Mouse (Mus musculus) right cerebral cortex, postnatal 4 days (tissue): ENCODE data around the gene Supt6.
"Not testable (repeated sequence)": the region's sequence is repeated elsewhere in the genome, so short reads cannot be mapped to it uniquely, and the experiment has no call there.

Experiments
- DNase-seq: peaks from one replicate; pipeline ENCODE4 v3.0.0-alpha.2; 2022

Supt6 gene

DNA sequence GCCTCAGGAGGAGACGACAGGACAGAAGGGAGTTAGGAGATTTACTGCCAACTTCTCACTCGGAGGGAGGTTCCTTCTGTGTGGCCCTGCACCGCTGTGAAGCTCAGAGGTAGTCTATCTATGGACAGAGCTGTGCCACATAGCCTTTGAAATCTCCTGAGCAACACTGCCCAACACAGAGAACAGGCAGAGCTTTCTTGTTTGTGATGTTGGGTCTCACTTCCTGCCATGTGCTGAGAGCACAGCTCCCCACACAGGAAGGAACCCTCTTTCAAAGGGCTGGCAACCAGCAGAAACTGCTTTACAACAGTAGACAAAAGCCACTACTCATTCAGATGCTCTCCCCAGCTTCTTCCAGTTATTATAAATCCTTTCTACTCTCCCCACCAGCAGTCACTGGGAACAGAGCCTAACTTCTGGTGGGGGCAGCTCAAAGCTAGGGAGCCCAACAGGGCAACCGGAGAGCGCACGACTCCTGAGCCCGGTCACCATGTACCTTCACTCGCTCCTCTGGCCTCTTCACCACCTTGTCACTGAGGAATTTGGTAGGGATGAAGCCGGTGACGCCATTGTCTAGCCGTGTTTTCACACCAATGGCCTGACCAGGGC lies 30.0 kb downstream of the Supt6 start:
- no peak for DNase-seq

DNA sequence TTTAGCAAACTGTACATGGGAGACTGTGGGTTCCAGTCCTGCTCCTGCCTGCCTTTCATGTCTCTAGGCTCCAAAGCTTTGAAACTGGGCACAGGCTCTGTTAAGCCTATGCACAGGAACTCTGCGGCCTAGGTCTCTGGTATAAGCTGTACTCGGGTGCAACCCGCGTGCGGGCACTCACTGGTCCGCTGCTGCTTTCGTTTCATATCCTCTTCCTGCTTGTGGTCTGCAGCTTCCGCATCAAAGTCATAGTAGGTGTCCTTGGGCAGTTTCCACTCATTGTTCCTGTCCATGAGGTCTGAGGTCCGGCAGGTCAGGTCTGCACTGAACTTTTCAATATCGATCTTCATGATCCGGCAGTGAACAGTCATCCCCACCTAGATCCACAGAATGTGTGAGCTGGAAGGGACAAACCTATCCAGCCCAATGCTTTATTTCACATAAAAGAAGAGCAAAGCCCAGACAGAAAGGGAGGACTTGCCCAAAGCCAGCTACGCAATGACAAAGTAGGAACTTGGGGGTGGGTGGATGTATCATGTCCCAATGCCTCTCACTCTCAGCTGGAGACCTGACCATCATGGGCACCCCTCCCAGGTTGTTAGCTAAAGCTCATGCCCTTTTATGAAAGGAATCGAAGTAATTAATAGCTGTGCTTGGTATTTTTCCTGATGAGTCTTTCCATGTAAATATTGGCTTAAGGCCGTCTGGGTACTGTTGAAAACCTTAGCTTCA lies 32.5 kb downstream of the Supt6 start:
- DNase-seq = no peak

DNA sequence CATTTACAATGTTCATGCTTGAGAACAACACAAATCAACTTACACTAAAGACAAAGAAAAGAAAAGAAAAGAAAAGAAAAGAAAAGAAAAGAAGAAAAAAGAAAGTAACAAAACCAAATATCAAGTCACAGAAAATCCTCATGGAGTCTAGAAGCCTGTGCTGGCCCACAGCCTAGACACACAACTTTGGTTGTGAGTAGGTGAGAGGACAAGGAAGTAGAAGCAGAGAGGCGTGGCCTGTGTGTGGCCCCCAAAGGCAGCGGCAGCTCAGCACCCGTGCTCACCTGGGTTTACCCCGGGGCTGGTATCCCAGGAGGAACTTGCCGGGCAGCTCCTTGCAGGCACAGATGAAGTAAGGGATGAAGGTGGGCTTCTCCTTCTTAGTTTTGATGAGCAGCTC lies 34.3 kb downstream of the Supt6 start:
- DNase-seq = no peak

DNA sequence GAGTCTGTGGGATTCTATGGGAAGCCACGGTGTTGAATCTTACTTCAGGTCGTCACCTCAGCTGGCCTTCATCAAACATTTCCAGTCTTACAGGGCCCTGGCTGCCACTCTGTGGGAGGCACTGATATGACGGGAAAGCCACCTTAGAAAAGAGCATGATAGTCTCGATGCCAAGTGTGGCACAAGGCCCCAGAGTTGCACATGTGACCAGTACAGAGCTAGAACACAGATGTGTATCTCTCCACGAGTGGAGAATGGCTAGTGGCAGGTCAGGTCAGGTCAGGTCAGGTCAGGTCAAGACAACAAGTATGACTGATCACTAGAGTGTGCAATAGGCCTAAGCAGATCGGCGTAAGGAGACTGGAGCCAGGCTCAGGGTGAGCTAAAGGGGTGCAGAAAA lies 35.2 kb downstream of the Supt6 start:
- no peak for DNase-seq

DNA sequence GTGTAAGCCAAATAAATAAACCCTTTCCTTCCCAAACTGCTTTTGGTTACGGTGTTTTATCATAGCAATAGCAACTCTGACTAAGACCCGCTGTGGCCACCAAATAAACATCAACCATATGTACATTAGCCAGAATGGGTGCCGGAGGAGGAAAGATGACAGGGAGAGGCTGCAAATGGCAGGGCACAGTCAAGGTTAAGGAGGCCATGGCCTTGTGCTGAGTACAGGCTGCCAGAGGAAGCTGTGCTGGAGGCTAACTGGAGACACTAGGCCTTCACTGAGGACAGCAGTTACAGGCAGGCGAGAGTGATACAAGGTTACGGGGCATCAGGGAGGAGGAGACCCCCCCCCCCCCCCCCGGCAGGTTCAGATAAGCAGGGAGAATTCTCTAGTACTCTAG lies 35.9 kb downstream of the Supt6 start:
- DNase-seq = no peak

DNA sequence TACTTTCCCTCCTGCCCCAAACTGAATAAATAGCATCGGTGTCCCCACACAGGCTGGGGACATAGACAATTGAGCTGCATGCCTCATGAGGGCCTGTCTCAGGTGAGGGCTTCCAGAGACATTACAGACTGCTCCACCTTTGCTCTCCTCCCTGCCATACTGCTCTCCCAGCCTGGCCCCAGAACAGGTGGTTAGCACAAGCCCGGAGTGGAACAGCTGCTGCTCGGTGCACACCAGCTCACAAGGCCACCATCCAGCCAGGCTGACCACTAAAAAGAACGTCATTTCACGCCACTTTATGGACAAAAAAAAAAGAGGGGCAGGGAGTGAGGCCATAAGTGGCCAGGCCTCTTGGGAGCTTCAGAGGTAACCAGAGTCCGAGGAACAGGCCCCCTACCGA lies 38.6 kb downstream of the Supt6 start:
- DNase-seq = no peak

DNA sequence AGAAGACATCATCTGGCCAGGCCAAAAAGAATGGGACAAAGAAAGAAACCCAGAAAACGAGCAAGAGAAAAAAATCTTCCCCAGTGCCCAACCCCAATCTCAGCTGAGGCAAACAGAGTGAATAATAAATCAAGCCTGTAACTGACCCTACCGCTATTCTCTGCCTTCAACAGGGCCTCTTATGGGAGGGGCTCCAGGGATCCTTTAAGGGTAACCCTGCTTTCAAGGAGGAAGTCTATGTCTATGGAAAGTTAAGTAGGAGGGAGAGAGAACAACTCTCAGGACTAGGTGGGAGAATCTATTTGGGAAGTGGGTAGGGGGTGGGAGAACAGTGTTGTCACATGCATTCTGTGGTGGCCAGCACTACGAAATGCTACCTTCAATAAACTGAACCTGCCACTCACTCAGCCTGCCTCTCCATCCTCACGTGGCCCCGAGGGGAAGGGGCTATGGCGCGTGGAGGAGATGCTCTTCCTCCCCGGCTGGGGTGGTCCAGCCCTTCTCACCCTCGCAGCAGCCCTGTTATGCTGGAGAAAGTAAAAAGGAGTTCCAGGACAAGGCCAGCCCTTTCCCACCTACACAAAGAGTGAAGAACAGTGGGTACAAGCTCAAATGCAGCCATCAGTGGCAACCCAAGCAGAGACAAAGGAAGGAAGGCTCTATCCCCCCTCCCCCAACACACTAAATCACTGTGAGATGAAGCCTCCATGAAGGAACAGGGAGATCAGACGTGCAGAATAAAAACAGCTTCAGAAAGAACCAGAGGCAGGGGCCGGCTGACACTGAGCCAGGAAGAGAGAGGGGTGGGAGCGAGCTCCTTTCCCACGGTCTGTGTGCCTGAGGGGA lies 40.2 kb downstream of the Supt6 start:
- DNase-seq = no peak

DNA sequence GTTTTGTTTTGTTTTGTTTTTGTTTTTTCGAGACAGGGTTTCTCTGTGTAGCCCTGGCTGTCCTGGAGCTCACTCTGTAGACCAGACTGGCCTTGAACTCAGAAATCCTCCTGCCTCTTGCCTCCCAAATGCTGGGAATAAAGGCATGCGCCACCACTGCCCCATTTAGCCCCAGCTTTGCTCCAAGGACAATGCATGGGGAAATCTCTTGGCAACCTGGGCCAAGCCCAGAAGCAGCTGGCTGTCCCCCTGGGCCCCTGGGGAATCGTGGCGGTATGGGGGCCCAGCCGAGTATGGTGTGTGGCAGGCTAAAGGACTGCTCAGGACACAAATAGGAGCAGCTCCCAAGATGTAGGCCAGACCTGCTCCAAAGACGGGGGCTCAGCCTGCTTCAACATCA lies 41.5 kb downstream of the Supt6 start:
- DNase-seq = no peak

DNA sequence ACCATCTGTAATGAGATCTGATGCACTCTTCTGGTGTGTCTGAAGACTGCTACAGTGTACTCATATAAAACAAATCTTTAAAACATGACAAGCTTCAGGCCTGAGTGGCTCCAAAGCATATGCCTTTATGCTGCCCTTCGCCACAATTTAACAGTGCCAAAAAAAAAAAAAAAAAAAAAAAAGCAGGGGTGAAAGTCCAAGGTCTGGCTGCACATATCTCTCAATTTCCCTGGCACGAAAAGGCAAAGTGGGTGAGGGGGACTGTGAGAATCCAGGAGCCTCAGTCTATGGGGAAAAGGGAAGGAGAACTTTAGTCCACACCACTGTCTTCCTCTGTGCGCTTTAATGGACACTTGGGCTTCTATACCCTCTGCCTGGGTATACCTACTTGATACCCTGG lies 43.4 kb downstream of the Supt6 start:
- no peak for DNase-seq

DNA sequence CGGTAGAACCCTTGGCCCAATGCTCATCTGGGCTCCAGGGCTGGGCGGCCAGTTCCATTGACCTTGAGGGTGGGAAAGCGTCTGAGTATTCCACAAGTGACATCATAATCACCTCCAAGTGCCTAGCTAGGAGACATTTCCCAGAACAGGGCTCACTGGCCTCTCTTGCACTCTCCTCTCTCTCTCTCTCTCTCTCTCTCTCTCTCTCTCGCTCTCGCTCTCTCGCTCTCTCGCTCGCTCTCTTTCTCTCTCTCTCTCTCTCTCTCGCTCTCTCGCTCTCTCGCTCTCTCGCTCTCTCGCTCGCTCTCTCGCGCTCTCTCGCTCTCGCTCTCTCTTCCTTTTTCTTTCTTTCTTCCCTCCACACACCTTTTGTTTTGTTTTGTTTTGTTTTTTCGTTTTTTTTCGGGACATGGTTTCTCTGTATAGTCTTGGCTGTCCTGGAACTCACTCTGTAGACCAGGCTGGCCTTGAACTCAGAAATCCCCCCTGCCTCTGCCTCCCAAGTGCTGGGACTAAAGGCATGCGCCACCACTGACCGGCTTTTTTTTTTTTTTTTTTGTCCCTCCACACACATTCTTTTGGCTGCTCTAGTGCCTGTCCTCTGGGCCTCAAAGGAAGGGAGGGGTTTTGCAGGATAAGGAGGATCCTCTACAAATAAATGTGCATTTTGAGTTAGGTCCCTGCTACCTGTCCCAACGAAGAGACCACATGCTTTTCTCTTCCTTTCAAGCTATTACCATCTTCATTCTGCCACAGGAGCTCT lies 50.5 kb downstream of the Supt6 start:
- no peak for DNase-seq

DNA sequence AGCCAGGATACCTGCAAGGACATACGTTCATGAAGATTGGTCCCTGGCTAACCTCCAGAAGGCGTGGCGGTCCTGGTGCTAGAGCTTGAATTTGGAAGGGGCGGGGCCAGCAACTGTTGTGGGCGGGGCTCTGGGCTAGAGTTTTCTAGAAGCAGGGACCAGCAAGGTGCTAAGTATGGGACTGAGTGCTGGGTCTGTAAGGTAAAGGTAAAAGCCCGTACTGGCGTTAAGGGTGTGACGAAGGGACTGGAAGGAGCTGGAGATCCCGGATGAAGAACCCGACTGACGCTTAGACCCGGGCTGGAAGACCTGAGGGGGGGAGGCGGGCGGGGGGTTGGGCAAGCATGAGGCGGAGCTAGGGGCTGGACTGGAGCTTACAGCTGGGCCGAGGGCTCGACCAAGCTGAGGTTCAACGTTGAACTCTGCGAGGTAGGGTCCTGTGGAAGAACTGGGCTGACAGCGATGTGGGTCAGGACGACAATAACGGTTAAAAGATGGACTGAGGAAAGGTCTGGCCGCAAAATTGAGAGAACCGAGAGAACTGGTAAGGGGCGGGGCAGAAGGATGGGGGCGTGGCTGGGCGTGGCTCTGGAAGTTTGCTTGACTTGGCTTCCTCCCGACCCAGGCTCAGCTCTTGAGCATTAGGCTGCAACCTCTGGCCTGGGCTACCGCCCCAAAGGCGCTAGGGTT lies 51.2 kb downstream of the Supt6 start:
- DNase-seq = peak; percentile 44

DNA sequence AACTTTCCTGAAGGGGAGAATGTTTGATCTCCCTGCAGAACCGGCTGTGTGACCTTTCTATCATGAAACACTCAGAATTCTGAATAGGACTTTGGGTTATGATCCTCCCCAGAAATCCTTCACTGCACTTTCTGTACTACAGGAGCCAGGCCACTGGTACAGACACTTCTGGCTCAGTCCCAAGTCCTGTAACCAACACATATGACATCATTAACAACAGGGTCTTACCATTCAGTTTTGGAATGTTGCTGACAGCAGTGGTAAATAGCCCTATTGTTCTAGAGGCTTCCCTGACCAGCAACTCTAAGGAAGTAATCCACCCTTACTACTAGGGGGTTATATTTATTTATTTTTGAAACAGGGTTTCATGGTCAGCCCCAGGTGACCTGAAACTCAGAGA lies 52.7 kb downstream of the Supt6 start, which contains the start of gene Proca1:
Proca1 (plus strand) TSS at position 280 of the 400 bp plus-strand sequence.
- no peak for DNase-seq

DNA sequence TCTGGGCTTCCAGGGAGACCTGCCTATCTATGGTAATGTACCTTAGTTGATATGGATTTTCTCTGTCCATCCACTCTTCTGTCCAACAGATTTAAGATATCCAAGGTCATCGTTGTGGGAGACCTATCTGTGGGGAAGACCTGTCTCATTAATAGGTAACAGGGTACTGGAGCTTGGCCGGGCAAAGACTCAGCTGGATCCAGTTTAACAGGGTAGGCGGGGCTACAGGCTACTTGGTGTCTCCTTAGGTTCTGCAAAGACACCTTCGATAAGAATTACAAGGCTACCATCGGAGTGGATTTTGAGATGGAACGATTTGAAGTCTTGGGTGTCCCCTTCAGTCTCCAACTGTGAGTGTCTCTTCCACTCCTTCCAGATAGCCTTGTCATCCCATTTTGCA lies 55.7 kb downstream of the Supt6 start:
- no peak for DNase-seq

DNA sequence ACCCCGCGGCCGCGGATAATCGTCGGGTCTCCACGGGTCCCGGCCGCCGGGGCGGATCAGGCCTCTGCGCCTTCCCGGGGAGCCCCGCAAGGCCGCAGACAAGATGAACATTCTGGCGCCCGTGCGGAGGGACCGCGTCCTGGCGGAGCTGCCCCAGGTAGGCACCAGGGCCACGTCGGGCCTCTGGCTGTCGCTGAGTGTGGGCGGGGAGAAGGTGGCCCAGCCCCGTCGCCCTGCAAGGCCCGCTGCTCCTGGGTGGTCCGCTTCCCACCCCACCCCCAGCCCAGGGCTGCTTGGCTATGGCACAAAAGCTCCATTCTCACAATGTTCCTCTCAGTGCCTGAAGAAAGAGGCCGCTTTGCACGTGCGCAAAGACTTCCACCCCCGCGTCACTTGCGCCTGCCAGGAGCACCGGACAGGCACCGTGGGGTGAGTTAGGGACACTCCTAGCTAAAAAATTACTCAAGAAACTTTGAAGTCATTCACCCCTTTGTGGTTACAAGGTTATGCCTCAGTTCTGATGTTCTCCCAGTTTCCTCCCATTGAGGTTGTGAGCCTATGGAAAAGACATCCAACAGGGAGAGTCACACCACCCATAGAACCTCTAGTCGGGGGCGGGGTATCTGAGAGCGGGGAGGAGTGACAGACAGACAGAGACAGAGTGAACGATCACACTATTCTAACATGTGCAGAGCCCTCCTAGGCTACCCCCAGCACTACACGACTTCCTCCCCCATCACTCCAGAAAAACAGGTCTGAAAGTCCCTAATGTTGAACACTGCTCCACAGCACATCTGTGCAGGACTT lies 56.4 kb downstream of the Supt6 start:
- peak; percentile 77 for DNase-seq

DNA sequence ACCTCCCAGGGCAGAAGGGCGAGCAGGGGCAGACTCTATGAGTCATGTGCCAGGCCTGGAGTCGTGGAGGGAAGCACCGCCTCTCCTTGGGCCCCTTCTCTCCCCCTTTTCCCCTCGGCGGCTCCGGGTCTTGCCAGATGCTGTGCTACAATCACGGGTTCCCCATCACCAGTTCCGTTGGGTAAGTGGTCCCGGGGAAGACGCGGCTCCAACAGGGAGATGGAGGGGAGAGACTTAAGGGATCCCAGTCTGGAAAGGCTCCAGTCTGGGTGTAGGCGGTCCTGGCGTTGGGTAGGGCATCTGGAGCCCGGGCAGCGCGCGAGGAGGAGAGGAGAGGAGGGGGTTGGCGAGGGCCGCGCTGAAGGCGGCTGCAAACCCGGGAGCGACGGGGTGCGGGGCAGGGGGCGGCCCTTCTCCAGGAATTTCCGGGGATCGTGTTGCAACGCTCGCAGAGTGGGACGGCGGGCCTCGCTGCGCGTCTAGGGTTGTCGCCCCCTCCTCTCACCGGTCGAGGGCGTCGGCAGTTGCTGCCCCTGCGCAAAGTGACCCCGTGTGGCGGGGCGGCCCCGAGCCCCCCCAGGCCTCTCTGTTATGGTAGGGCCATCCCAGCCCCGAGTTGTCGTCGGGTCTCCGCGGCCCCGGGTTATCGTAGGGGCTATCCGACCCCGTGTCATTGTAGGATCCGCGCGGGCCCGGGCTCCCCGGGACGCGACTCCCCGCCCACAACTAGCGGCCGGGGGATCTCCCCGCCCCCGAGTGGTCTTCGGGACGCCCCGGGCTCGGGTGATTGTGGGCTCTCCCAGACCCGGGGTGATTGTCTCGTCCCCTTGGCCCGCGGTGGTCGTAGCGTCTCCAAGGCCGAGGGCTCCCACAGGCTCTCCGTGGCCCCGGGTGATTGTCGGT lies 57.2 kb downstream of the Supt6 start, which contains the start of gene Rab34:
Rab34 (plus strand) TSS at position 100 of the 903 bp plus-strand sequence.
- DNase-seq = peak; percentile 84

DNA sequence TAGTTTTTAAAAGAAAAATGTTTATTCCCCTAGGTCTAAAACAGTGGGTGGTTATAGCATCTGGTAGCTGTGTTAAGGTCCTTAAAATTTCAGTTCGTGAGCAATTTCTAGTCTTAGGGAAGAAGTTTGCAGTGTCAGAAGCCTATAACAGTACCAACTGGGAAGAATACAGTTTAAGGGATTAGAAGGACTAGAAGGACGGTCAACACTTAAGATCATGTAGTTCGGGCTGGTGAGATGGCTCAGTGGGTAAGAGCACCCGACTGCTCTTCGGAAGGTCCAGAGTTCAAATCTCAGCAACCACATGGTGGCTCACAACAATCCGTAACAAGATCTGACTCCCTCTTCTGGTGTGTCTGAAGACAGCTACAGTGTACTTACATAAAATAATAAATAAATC lies 61.1 kb downstream of the Supt6 start:
- DNase-seq = not testable (repeated sequence)

DNA sequence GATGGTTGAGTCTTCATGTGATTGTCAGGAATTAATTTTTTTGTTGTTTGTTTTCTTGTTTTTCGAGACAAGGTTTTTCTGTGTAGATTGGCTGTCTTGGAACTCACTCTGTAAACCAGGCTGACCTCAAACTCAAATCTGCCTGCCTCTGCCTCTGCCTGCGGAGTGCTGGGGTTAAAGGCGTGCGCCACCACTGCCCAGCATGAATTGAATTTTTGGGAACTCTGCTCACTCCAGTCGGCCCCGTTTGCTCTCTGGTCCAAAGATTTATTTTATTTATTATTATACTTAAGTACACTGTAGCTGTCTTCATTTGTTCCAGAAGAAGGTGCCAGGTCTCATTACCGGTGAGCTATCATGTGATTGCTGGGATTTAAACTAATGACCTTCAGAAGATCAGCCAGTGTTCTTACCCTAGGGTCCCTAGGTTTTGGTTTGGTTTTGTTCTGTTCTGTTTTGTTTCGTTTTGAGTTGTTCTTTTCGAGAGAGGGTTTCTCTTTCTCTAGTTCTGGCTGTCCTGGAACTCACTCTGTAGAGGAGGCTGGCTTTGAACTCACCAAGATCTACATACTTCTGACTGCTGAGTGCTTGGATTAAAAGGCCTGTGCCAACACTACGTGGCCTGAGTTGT lies 61.8 kb downstream of the Supt6 start:
- DNase-seq = no peak

DNA sequence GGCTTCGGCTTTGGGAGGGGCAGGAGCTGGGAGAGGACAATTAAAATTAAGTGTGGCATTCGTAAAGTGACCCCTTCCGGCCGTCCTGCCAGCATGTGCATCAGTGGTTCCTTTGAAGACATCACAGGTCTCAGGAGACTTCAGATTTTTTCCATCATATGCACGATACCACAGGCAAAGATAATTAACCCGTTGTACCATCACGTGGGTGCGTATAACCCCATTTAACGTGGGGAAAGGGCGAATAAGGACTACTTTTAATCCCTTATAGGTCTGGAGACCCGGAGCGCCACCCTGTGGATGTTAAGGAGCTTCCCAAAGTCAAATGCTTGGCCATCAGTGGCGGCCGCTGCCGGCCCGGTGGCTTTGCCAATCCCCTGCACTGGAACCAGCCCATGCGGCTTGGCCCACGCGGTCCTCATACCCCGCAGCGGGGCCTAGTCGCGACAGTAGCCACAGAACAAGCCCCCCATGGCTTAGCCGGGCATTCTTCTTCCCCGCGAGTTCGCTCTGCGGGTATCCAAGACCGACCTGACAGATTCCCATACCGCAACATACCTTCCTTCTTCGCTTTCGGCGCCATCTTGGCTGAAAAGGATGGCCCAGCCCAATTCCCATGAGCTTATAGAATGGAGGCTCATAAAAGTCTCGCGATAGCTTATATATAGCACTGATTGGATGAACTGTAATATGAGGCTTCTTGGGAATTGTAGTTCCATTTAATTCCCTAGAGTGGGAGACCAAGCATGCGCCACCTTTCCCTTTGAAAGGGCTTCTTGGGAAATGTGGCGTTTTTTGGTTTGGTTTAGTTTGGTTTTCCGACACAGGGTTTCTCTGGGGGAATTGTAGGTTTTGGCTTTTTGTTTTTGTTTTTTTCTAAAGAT lies 62.6 kb downstream of the Supt6 start, which contains the start of gene Rpl23a:
Rpl23a (minus strand) TSS at position 624 of the 884 bp plus-strand sequence.
- DNase-seq = peak; percentile 71

DNA sequence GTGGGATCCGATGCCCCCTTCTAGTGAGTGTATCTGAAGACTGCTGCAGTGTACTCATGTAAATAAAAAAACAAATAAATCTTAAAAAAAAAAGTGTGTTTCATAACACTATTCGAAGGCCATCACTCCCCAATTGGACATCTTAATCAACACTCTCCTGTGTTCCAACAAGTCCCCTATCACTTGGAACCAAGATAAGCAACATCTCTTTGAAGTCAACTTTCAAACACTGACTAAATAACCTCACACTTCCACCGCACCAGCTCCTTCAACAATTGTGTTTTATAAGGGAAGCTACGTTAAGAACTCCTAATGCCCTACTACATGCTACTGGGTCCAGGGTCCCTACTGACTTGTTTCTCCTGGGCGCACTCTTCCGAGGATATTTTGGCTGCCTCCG lies 63.3 kb downstream of the Supt6 start:
- no peak for DNase-seq
